Mouse (Mus musculus) left cerebral cortex, adult 18-20 months (tissue): Measurements from ENCODE around the gene Ttc23. TPM values are rescaled to one million over a fixed set of nuclear protein-coding genes. Genes with fewer than 3 reads are reported as not detected.

Source experiments
- DNase-seq, 2 experiments: peaks; one replicate each; pipeline ENCODE4 v3.0.0; 2021 to 2022; ENCODE audit warnings: low spot score in 2 of 2, mixed read lengths in 1 of 2
- long read RNA-seq, 2 experiments: library from polyadenylated mRNA; stranded (forward); transcript quantifications; one replicate each; pipeline ENCODE4 v2.0.0; 2021
- total RNA-seq, 2 experiments: library from RNA; stranded (reverse); gene quantifications; 2 replicates each; pipeline ENCODE4 v1.2.3; 2021

The Ttc23 gene
- 1 to 10 TPM; 4.9 to 7.9 TPM for total RNA-seq
- long read RNA-seq, experiment 1, partial matches to known transcripts: 1 of 7 reads
- long read RNA-seq, experiment 1, other reads (novel, unspliced or antisense): 3 of 7 reads
- long read RNA-seq, experiment 2, partial matches to known transcripts: 0 of 5 reads
- long read RNA-seq, experiment 2, other reads (novel, unspliced or antisense): 2 of 5 reads

GRCm38 (mm10) chr7:67647277-67647676, at the start of gene Ttc23:
Gene Ttc23 (plus strand): TSS chr7:67647410.
- no peak for DNase-seq

GRCm38 (mm10) chr7:67598050-67598449, 49.2 kb upstream of the Ttc23 start:
- peak; percentile 66 to 71 for DNase-seq

GRCm38 (mm10) chr7:67605114-67605513, 42.1 kb upstream of the Ttc23 start:
- no peak for DNase-seq

GRCm38 (mm10) chr7:67606250-67606649, 41.0 kb upstream of the Ttc23 start:
- no peak for DNase-seq

- no peak for DNase-seq
Measured at GRCm38 (mm10) chr7:67607669-67608347, 39.4 kb upstream of the Ttc23 start.

- no peak for DNase-seq
Measured at GRCm38 (mm10) chr7:67608348-67609024, 38.7 kb upstream of the Ttc23 start.

GRCm38 (mm10) chr7:67613795-67614463, 33.3 kb upstream of the Ttc23 start:
- DNase-seq: no peak

- no peak for DNase-seq
Measured at GRCm38 (mm10) chr7:67614464-67614861, 32.7 kb upstream of the Ttc23 start.

- no peak for DNase-seq
Measured at GRCm38 (mm10) chr7:67616890-67617289, 30.3 kb upstream of the Ttc23 start.

GRCm38 (mm10) chr7:67617646-67618045, 29.6 kb upstream of the Ttc23 start:
- no peak for DNase-seq

- no peak for DNase-seq
Measured at GRCm38 (mm10) chr7:67618316-67618715, 28.9 kb upstream of the Ttc23 start.

GRCm38 (mm10) chr7:67619836-67620235, 27.4 kb upstream of the Ttc23 start:
- DNase-seq: peak in 1 of 2 experiments; percentile 35

- no peak for DNase-seq
Measured at GRCm38 (mm10) chr7:67622151-67622550, 25.1 kb upstream of the Ttc23 start.

GRCm38 (mm10) chr7:67626671-67627070, 20.5 kb upstream of the Ttc23 start:
- no peak for DNase-seq

- no peak for DNase-seq
Measured at GRCm38 (mm10) chr7:67629681-67630080, 17.5 kb upstream of the Ttc23 start.

GRCm38 (mm10) chr7:67630817-67631216, 16.4 kb upstream of the Ttc23 start:
- DNase-seq: peak; percentile 77 to 80

- DNase-seq: no peak
Measured at GRCm38 (mm10) chr7:67632380-67632779, 14.8 kb upstream of the Ttc23 start.

GRCm38 (mm10) chr7:67634210-67634609, 13.0 kb upstream of the Ttc23 start:
- no peak for DNase-seq

- DNase-seq: no peak
Measured at GRCm38 (mm10) chr7:67636161-67636560, 11.0 kb upstream of the Ttc23 start.

- DNase-seq: no peak
Measured at GRCm38 (mm10) chr7:67639006-67639405, 8.2 kb upstream of the Ttc23 start.

- no peak for DNase-seq
Measured at GRCm38 (mm10) chr7:67642955-67643354, 4.3 kb upstream of the Ttc23 start.

GRCm38 (mm10) chr7:67644291-67644690, 2.9 kb upstream of the Ttc23 start:
- no peak for DNase-seq
